Mouse (Mus musculus) cerebellum, adult 11-12 months (tissue): ENCODE measurements around the gene Haspin.
A peak's percentile ranks its signal among the peaks of the same experiment; 100 is the strongest.

Source experiments
- DNase-seq: peaks from one replicate; pipeline ENCODE4 v3.0.0; 2022

The Haspin gene

DNA sequence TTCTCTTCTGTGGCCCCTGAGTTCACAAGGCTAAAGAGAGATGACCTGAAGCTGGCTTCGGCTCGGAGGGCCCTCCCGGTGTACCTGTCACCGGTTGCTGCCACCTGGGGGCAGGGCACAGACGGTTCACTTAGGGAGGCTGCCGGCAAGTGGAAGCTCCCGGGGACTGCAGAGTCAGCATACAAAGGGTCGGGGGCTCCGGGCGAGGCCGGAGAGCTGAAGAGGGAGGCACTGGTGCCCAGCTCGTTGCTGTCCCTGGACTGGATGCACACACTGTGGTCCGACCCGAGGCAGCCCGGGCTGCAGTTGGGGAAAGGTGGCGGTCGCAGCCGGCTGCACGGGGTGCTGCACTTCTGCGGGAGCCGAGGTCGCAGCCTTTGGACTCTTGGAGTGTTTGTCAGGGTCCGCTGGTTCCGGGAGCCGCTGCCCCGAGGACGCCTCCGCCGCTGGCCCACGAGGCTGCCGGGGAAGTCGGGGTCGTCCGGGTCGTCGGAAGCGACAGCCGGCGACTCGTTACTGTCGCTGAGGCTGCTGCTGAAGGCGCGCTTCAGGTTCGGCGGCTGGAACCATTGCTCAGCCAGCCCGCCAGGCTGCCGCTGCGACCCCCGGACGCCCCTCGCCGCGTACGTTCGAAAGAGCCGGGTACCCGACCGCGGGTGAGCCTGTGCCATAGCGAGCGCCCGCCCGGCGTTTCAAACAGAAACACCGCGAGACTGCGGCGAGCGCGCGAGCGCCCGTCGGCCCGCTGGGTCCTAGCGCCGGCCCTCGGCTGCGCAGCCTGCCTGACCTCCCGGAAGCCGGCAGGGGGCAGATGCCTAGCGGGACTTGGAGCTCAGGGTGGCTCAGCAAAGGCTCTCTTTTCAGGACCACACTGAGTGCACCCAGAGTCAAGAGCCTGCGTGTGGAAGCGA lies at the start of gene Haspin:
Haspin (minus strand) TSS at position 704 of the 911 bp plus-strand sequence.
- DNase-seq: peak; percentile 76

DNA sequence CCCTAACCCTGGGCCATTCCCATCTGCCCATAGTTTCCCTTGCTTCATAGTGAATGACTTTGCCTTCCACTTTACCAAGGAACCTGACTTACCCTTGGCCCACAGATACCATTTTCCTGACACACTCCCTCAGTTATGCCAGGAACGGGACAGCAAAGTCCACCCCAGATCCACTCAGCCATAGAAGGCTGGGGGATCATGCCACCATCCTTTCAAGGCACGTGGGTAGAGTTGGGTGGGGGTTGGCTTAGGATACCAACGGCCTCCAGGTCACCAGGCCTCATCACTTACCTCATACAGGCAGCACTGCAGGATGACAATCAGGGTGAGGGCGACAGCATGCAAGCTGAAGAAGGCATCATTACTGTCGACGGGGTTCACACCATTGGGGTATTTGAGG lies 49.1 kb upstream of the Haspin start:
- no peak for DNase-seq

DNA sequence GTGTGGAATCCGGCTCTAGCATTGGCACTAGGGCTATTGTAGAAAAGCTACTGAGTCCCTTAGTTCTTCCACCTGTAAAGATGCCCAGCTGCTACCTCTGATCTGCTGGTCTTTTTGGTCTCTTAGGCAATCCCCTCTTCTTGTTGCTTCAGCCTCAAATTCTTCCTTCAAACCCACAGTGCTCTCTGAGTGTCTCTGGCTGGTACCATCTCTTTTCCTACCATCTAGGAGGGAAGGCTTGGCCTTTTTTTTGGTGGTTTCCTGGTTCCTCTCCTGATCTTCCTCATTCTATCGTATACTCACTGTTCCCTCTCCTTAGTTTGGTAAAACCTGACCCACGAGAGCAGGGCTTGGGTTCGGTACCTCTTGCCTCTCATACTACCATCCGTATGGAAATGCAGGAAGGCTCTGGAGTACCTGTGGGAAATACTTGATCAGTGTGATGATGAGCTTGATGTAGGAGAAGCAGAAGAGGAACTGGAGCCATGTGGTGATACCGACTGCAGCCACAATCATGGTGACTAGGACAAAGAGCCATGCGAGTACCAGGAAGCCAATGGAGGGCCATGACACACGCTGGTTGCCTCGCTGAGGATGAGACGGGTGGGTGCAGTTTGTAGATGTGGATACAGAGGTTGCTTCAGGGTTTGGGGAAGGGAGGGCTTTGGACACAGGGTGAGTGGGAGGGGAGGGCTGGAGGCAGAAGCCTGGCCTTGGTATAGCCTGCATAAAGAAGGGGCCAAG lies 48.0 kb upstream of the Haspin start:
- no peak for DNase-seq

DNA sequence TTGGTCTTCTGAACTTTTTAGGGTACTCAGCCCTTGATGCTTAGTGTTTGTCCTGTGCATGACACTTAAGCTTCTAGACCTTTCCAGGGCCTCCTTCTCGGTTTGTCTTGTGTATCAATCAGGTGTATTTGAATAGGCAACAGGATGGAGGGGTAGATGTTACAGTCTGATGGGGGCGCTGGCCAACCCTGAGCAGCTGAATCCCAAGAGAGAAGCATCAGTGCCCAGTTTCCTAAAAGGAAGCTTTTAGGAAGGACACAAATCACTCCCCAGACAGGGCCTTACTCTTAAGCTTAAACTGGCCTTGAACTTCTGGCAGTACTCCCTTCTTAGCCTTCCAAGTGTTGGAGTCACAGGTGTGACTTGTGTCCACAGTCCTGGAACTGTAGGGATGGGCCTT lies 39.8 kb upstream of the Haspin start:
- DNase-seq: no peak

DNA sequence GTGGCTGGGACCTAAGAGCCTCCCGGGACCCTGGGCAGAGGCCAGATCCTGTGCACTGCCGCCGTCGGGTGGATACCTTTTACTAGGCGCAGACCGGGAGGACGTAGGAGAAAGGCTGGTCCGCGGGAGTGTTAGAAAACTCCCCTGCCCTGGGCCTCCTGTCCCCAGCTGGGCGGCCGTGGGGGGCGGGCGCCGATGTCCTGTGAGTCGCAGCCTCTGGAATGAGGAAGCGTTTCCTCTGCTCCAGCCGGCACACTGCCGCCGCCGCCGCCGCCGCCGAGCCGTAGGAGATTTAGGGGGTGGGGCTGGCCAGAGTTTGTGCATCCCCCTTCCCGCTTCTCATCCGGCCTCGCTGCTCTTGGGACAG lies 39.4 kb upstream of the Haspin start:
- DNase-seq: no peak

DNA sequence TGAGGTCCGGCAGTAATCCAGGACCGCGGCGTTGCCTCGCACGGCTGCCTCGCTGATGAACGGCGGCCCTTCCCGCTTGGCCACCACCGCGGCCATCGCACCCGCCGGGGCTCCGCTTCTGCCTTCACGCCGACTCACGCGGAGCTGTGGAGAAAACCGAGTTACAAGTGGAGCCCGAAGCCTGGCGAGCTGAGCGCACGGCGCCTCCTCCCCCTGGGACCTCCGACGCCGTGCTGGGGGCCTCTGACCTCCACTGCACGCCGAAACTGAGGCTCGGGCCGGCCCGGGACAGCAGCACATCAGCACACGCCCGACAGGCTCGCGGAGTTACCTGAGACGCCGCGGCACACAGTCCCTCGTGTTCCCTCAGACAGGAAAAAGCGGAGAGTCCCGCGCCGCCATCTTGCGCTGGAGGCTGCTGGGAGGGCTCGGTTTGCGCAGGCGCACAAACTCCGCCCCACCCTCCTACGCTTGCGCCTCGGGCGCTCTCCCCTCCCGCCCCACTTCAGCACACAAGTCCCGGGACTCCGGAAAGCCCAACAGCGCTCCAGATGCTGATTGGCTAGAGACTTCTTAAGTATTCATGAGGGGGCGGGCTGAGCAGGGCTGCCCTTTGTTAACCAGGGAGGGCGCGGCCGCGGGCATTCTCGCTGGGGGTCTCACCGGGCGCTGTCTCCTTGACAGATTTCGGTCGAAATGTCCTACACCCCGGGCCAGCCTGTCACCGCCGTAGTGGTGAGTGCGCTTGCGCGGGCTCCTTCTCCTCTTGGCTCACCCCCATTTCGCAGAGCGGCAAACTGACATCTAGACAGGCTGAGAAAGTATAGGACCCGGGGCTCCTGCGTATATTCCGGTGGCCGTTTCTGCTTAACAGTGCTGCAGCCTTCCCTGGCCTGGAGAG lies 38.8 kb upstream of the Haspin start, which contains the start of the genes Emc6 and Tax1bp3:
Emc6 (minus strand) TSS at position 430 of the 901 bp plus-strand sequence.
Tax1bp3 (plus strand) TSS at position 476 of the 901 bp plus-strand sequence.
- DNase-seq: peak; percentile 97

DNA sequence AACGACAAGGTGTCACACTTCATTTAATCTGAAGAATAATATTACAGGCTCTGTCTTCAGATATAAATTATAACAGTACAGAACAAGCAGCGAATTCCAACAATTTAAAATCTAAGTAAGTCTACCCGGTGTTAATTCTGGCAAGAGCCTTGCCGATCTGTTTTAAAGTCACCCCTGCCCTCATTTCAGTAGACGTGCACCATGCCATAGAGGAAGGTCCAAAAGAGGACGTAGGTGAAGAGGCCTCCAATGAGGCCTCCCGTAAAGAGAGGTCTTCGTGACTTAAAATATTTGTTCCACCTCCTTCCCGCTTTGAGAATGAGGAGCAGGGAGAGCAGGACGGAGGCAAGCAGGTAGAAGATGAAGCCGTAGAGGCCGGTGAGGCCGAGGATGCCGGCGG lies 38.1 kb upstream of the Haspin start:
- no peak for DNase-seq

DNA sequence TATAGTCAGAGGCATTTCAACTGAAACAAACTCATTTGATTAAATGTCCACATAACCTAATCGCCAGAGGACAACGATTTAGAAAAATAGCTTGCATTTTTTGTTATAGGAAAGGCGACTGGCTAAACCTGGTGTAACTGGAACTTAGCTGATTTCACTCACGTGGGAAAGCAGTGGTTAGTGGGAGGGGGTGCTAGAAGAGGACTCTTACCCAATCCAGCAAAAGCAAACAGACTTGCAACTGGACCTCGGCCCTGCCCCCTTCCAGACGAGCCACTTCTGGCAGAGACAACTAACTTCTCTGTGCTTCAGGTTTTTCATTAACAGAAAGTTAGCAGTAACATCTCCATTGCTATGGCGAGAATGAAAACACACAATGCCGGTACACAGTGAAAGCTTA lies 37.5 kb upstream of the Haspin start:
- DNase-seq: no peak

DNA sequence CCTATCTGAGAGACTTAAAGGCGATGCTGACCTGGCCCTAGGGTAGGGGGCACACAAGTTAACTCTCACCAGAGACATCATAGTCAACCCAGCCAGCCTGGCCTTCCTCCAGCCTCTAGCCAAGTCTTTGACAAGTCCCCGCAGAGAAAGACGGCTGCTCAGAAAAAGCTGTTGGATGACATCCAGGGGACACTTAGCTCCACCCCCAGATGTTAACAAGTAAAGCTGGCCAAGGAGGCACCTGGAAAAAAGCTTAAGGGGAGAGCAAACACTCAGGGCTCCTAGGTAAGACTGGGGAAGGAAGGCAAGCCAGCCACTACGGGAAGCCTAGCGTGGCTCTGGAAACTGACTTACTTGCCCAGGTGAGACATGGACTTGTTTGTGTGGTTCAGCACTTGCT lies 34.1 kb upstream of the Haspin start:
- no peak for DNase-seq

DNA sequence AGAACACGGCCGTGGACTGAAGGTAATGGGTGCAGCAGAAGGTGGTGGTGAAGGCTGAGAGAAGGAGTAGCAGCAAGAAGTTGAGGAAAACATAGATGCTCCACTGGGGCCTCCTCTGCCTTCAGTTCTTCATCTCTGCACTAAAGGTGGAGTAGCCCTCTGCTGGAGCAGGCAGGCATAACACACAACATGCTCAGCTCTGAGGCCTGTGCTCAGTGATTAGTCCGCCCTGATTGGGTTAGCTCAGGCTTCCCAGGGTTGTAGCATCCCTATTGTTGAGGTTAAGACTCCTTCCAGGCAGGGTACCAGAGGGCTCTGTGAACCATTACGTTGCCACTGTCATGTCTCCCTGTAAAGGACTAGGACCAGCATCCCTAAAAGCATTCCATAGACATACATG lies 31.1 kb upstream of the Haspin start:
- no peak for DNase-seq

DNA sequence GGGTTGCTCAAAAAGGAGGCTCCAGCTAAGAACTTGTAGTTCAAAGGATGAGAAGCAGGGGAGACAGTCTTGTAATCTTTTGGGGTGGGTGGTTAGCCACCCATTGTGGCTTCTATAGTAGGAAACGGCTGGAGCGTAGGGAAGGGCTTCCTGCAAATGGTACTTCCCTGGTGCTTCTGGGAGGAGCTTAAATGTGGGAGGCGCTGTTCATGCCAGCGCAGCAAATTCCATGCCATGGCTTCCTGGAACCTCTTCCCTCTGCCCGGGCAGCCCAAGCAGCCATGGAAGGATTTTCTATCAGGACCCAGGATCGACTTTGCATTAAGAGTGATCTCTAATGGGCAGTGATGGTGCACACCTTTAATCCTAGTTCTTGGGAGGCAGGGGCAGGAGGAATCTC lies 30.5 kb upstream of the Haspin start:
- DNase-seq: no peak

DNA sequence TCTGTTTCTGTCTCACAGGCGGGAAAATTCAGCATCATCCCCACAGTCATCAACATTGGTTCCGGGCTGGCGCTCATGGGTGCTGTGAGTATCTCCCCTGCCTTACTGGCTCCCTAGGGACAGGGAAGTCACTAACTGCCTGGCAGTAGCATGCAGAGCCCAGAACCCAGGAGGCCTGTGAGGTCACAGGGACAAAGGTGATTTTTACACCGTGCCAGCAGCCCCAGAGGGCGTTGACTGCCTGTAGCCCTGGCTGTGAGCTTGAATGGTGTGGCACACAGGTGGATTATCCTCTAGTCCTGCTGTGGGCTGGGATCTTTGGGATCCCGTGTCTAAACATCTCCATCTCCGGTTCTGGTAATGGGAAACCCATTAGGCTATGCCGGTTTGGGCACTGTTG lies 30.0 kb upstream of the Haspin start:
- no peak for DNase-seq

DNA sequence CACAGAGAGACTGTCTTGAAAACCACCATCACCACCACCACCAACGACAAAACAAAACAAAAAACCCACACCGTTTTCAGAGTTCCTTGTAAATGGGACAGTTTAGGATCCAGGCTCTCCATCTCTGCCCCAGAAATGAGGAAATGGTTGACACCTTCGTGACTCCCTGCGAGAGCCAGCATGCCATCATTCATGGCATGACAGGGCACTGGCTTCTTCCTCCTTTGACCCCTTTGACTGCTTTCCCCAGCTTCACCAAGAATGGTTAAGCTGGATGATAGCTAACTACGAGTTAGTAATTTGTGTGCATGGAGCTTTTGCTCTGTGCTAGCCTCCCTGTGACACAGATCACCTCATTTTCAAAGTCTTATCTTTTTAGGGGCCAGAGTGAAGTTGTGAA lies 24.2 kb upstream of the Haspin start:
- DNase-seq: no peak

DNA sequence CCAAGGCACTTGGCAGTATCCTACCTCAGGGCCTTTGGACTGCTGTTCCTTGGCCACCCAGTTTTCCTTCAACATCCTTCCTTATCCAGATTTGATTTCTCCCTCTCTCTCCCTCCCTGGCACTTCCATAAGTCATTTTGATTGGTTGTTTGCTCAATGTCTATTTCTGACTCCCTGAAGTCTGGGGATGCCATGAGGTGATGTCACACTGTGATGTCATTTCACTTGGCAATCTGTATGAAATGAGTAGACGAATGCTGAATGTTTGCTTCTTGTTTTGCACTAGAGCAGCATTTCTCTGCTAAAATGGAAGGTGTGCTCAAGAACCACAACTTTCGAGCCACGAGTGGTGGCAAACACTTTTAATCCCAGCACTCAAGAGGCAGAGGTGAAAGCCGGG lies 23.5 kb upstream of the Haspin start:
- no peak for DNase-seq

DNA sequence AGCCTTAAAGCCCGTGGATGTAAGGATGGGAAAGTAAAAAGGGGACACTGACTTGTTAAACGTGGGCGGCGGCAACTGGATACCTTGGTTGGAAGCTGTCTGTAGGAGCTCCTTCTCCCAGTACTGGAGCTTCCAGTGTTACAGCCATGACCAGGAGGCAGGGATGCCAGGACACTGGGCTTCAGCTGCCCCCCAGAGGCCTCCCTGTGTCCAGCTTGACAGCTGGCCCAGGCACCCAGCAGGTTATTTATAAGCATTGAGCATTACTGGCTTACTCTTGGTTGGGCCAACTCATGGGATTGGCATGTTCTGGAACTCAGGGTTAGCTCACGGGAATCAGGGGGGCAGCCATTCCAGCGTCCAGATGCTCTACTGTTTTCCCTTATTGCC lies 22.7 kb upstream of the Haspin start:
- DNase-seq: no peak

DNA sequence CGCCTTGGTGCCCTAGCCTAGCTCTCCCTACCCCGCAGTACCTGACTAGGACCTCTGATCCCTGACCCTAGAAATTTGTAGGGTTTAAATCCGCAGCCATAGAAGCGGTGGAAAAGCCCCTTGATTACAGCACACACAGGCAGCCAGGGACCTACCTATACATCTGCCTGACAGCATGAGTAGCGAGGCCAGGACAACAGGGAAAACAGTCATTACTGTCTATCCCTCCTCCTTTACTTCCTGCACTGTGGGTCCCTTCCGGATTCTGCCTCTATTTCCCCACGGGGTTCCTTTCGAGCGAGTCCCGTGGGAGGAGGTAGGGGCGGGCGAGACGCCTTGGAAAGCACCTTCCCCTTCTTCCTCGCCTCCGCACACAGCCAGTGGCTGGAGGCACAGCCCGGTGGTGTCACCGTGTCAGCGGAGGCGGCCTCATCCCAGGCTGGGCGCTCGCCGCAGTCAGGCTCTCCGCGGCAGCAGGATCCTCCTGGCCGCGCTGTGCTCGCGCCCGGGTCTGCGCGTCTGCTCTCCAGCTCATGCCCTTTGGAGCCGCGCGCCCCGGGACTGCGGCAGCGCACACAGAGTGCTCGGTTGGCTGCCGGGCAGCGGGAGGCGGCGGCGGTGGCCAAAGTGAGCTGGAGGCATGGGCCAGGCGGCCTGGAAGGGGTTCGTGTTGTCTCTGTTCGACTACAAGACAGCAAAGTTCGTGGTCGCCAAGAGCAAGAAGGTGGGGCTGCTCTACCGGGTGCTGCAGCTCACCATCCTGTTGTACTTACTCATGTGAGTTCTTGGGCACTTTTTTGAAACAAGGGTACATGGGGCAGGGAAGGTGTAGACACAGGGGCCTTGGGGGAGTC lies 22.1 kb upstream of the Haspin start, which contains the start of gene P2rx5:
P2rx5 (plus strand) TSS at position 465 of the 854 bp plus-strand sequence.
- DNase-seq: no peak

DNA sequence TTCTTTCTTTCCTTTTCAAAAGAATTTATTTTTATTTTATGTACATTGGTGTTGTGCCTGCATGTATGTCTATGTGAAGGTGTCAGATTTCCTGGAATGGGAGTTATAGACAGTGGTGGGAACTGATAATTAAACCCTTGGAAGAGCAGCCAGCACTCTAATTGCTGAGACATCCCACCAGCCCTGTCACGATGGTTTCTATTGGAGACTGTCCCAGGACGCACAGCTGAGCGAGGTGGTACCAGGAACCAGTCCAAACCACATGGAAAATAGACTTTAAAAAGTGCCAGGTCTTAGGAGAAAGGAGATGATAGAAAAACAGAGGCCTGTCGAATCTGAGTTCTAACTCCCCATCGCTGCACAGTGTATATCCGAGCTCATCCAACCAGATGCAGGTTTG lies 17.0 kb upstream of the Haspin start:
- DNase-seq: no peak

DNA sequence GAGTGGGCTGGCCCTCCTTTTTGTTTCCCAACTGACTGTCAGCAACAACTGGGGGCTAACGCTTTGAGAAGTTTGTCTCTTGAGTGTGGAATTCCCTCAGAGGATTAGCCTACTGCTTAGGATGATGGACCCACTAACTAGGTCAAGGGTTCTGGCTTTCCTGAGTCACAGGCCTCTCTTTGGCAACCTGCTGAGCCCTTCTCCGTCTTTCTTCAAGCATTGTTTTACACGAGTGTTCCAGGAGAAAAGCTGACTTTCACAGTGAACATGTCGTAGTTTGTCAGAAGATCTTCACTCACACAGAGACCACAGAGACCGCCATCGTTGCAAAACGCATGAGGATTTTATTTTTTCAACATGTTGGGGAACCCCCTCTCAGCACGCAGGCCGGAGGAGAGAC lies 10.1 kb upstream of the Haspin start:
- no peak for DNase-seq

DNA sequence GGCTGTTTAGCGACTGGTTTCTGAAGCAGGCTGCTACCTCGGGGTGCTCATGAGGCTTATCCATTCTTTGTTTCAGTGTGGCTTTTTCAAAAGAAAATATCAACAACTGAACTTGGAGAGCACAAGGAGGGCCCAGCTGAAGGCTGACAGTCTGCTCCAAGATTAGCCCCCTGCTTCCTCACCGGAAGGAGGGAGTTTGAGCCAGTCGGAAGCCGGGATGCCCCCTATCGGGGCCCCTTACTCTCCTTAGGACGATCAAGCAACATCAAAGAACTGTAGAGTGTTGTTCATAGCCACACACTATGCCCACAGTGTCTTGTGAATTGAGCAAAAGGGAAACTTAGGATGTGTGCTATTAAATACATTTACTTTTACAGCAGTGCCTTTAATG lies 8.9 kb upstream of the Haspin start:
- DNase-seq: no peak

DNA sequence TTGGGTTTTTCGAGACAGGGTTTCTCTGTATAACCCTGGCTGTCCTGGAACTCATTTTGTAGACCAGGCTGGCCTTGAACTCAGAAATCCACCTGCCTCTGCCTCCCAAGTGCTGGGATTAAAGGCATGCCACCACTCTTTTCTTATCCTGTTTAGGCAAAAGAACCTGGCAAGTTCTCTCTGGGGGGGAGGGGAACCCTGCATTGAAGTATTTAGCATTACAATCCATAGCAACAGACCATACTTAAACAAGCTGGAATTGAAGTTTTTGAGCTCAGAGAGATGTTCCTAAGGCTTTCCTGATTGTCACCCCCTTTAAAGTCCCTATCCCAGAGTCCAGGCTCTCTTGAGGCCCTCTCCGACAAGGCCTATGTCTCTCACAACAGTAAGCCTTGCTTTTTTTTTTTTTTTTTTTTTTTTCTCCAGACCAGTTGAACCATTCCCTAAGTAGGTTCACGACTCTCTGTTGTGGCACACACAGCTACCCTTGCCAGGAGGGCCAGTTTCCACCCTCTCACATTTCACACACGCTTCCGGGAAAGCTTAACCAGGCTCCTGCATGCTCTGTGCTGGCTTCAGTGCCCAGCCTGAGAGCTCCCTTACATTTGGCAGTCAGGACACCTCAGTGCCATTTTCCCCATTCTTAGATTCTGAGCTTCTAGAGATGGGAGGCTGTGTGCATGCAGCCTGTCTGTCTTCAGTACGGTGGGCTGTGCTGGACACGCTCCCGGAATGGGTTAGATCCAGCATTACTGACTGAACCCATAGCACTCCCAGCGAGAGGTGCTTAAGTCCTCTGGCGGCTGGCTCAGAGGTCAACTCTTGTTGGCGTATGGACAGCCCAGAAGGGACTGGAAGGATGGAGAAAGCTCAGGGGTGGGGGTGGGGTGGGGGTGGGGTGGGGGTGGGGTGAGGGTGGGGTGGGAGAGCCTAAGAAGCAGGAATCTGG lies 8.2 kb upstream of the Haspin start:
- no peak for DNase-seq

DNA sequence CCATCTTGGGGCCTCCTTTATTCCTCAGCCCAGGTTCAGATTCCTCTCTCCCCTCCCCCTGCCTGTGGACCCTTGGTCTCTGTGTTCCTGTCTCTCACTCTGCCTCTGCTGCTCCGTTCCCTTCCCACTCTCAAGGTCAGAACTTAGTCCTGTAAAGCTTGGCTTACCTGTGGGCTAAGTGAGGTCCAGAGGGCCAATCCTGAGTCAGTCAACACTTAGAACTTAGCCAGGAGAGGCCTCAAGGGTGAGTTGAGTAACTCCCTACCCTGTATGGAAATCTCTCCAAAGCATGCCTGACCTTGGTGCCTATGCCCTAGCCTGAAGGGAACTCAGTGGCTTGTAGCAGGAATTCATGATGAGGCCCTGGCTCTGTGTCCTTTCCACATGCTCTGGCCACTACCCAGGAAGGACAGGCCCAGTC lies 6.2 kb upstream of the Haspin start:
- no peak for DNase-seq
